Mouse (Mus musculus) left cerebral cortex, adult 18-20 months (tissue): ENCODE results near the gene Peli2. TPM values are rescaled to one million over a fixed set of nuclear protein-coding genes. Genes with fewer than 3 reads are reported as not detected.
A peak's percentile ranks its signal among the peaks of the same experiment; 100 is the strongest.

Source experiments
- DNase-seq, 2 experiments: peaks; one replicate each; pipeline ENCODE4 v3.0.0; 2021 to 2022; ENCODE audit warnings: low spot score in 2 of 2, mixed read lengths in 1 of 2
- total RNA-seq, 2 experiments: library from RNA; stranded (reverse); gene quantifications; 2 replicates each; pipeline ENCODE4 v1.2.3; 2021

The Peli2 gene
- total RNA-seq, 2 experiments from 2014 or later = 12.7 to 20.8 TPM

GRCm38 (mm10) chr14:48278291-48278690 is 157.7 kb downstream of the Peli2 start:
- no peak for DNase-seq

- DNase-seq = peak; percentile 77 to 83
These were observed 166.3 kb downstream of the Peli2 start for GRCm38 (mm10) chr14:48286949-48287348.

- no peak for DNase-seq
These were observed 167.0 kb downstream of the Peli2 start for GRCm38 (mm10) chr14:48287581-48287980.

GRCm38 (mm10) chr14:48288600-48288999 is 168.0 kb downstream of the Peli2 start:
- DNase-seq = no peak

- no peak for DNase-seq
These were observed 169.3 kb downstream of the Peli2 start for GRCm38 (mm10) chr14:48289602-48290599.

- DNase-seq = no peak
These were observed 172.9 kb downstream of the Peli2 start for GRCm38 (mm10) chr14:48293498-48293897.

- no peak for DNase-seq
These were observed 174.8 kb downstream of the Peli2 start for GRCm38 (mm10) chr14:48295410-48295809.

- peak in 1 of 2 experiments; percentile 36 for DNase-seq
These were observed 175.2 kb downstream of the Peli2 start for GRCm38 (mm10) chr14:48295815-48296271.

- DNase-seq = no peak
These were observed 176.2 kb downstream of the Peli2 start for GRCm38 (mm10) chr14:48296820-48297219.

- DNase-seq = no peak
These were observed 182.0 kb downstream of the Peli2 start for GRCm38 (mm10) chr14:48302471-48303186.

GRCm38 (mm10) chr14:48303235-48303634 is 182.6 kb downstream of the Peli2 start:
- peak in 1 of 2 experiments; percentile 18 for DNase-seq

GRCm38 (mm10) chr14:48303841-48304240 is 183.2 kb downstream of the Peli2 start:
- no peak for DNase-seq

- DNase-seq = no peak
These were observed 192.6 kb downstream of the Peli2 start for GRCm38 (mm10) chr14:48313234-48313633.

GRCm38 (mm10) chr14:48316396-48316795 is 195.8 kb downstream of the Peli2 start:
- DNase-seq = no peak

GRCm38 (mm10) chr14:48323771-48324459 is 203.3 kb downstream of the Peli2 start:
- no peak for DNase-seq

GRCm38 (mm10) chr14:48324460-48324850 is 203.8 kb downstream of the Peli2 start:
- DNase-seq = no peak

- DNase-seq = no peak
These were observed 207.1 kb downstream of the Peli2 start for GRCm38 (mm10) chr14:48327746-48328145.

GRCm38 (mm10) chr14:48329716-48330365 is 209.2 kb downstream of the Peli2 start:
- DNase-seq = no peak
